Mouse (Mus musculus): ENCODE results near the gene 4930595D18Rik.

The 4930595D18Rik gene

DNA sequence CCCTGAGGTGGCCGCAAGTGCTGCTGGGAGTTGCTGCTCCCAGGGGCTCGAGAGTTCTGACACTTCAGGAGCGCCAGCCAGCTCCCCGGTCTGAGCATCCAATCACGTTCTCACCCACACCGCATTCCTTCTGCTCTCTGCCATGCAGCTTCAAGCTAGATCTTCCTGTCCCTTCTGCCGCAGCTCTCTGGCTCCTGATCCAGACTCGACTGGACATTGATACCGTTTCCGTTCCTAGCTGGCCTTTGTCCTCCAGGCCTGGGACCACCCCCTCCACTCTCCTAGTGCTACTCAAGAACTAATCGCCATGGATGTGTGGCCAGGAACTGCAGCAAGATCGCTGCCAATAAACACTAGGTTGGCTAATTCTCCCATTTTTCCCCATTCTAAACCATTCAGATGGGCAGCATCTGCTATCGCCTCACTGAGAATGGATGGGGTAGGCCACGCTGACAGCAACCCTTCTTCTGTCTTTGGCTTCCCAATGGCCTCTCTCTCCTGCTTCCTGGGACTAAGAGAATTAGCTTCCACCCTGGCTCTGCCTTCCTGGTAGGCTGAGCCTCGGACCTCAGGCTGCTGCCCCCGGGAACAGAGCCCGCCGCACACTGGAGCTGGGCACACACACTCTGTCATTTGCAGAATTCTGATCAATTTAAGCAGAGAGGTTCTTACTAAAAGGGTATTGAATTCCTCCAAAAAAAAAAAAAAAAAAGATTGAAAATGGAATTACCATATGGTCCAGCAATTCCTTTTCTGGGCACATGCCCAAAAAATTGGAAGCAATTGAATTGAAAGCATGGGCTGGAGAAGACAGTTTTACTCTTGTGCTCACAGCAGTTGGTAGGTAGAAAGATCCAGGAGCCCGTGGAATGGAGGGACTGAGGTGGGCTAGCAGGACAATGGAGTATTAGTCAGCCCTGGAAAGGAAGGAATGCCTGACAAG is 49.2 kb downstream of the 4930595D18Rik start:
- no peak for DNase-seq

DNA sequence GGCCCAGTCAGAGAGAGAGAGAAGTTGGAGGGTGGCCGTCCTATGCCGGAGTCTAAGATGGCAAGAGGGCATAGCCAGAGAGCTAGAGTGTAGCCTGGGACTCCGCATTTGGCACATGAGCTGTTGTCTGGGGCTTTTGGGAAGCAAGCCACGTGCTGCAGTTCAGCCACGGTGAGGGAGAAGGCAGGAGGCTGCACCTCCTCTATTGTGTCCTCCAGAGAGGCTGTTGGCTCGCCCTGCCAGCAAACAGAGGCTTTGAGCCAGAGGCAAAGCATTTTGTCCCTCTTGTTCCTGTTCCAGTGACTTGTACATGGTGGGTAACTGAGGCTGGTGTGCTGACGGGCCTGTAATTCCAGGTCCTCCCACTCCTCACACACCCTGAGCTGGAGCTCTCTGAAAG is 50.1 kb downstream of the 4930595D18Rik start:
- DNase-seq, result no peak

DNA sequence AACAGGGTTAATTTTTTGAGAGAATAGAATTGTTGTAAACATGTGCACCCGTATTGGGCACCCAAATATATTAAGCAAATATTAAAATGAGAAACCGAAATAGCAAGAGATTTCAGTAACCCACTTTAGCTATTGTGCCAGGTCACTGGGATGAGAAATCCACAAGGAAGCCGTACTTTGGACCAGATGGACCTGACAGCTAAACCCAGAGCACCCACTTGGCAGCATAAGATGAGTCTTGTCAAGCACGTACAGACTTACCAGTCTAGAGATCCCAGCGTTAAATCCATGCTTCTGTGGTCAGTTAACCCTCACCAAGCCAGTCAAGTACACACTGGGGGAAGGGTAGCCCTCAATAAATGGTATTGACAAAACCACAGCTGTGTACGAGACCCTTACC is 58.6 kb downstream of the 4930595D18Rik start:
- DNase-seq, result no peak

DNA sequence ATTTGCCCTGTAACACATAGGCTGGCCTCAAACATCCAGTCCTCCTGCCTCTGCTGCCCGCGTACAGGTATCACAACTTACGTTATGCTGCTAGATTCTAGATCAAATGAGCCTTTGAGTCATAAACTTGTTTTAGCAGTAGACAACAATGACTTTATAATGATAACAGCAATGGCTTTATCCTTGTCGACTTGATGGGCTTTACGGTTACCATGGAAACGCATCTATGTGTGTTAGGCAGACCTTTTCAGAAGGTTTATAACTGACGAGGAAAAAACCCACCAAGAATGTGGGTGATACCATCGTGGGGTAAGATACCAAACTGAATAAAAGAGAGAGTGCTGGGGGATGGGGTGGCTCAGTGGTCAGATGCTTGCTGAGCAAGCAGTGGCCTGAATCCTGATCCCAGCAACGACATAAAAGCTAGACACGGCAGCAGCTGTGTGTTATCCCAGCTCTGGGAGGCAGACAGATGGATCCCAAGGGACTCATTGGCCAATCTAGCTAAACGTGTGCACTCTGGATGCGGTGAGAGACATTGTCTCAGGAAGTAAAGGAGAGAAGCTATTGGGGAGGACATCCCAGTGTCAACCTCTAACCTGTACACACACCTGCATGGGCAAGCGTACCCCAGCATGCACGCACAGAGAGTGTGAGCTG is 59.6 kb downstream of the 4930595D18Rik start:
- peak; percentile 39 for DNase-seq

DNA sequence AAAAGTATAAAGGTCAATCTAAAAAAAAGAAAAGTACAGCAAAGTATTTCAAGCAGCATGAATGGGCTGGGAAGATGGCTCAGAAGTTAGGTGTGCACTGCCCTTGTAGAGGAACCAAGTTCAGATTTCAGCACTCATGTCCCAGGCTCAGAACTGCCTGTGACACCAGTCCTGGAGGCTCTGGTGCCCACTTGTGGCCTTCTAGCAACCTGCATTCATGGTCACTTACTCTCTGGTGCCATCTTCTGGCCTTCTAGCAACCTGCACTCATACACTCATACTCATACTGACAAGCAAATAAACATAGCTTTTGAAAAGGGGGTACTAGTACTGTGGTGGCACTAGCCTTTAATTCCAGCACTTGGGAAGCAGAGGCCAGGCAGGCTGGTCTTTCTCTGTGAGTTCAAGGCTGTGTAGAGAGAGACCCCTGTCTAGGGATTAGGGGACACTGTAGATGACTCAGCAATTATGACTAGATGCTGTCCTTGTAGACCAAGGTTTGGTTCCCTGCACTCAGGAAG is 61.9 kb downstream of the 4930595D18Rik start:
- no peak for DNase-seq

GRCm38 (mm10) chr12:111120976-111121645 is 63.2 kb downstream of the 4930595D18Rik start:
- no peak for DNase-seq

DNA sequence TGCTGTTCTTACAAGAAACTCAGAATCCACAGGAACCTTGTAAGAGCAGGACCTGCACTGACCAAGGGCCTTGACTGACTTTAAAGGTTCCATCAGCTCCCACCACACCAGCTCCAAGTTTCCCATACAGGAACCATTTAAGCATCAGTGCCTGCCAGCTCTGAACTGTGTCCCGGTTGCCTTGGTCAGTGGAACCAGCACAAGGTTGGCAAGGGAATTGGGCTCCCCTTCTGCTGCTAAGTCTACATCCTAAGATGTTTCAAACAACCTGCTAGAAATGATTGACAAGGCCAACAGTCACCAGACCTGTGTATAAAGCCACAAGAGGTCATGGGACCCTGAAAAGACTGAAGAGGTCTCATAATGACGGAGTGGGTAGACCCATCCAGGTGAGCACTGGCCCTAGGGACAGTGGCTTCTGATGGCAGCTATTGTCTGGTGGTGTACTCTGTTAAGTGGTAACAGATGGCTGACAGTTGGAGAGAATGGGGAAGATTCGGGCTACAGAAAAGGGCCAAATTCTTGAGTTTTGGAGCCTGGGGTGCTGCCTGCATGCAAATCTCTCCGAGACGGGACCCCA is 64.7 kb downstream of the 4930595D18Rik start:
- DNase-seq, result no peak

DNA sequence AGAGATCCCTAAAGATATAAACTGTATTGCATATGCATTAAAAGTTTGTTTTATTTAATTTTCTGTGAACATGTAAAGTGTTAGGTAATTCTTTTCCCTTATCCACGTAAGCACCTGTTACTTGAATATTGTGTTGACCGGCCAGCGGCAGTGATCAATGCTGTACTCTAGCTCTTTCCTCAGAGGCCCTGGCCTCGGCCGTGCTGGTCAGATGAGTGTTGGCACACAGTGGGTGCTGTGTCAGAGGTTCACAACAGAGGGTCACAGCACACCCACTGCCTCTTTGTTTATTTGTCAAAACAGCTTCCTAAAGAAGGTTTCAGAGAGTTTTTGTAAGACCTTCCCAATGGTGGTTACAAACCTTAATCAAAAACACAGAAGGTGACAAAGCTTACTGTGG is 69.7 kb downstream of the 4930595D18Rik start:
- no peak for DNase-seq

DNA sequence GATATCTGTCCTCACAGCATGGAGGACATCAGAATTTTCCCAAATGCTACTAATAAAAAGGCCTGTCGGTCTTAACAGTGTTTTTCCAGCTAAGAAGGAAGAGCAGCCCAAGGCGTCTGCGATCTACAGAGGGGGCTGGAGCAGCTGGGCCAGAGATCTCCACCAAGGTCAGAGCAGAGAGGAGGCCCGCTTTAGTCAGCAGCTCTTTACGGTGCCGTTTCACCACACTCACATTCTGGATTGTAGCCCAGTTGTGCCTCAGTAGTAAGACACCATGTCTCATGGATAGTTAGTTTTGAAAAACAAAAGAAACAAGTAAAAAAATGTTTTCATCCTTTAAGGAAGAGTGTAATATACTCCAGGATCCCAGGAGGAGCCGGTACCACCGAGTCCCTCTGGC is 73.1 kb downstream of the 4930595D18Rik start:
- no peak for DNase-seq

All from embryo, embryonic 11 days (tissue).